Mouse (Mus musculus): ENCODE data around the gene Aip.

DNA sequence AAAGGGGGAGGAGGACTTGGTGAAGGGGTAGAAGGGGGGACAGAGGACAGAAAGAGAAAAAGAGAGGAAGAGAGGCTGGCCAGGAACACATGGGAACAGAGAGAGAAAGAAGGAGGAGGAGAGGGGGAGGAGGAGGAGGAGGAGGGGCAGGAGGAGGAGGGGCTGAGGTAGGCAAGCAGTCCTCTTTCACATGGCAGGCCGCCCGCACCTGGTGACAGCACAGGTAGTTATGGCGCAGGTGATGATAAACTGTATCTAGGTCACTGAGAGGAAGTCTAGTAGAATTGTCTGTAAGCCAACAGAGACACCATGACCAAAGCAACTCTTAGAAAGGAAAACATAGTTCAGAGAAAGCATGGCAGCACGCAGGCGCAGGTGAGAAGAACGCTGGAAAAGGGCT, 54.3 kb downstream of the Aip start:
- TF ChIP-seq CTCF (IDR thresholded peaks at IDR 0.05; ENCODE audit: low read depth, low read length) (no peak), TAL1 (conservative IDR thresholded peaks at IDR 0.05; ENCODE audit: low read depth, low read length) (no peak)
